Mouse (Mus musculus): ENCODE results near the gene Mpg. TPM values are rescaled to one million over a fixed set of nuclear protein-coding genes. Genes with fewer than 3 reads are reported as not detected.
A peak's percentile ranks its signal among the peaks of the same experiment; 100 is the strongest.

The Mpg gene
- polyA plus RNA-seq, 1 experiment from 2014 or later = 30.6 TPM

DNA sequence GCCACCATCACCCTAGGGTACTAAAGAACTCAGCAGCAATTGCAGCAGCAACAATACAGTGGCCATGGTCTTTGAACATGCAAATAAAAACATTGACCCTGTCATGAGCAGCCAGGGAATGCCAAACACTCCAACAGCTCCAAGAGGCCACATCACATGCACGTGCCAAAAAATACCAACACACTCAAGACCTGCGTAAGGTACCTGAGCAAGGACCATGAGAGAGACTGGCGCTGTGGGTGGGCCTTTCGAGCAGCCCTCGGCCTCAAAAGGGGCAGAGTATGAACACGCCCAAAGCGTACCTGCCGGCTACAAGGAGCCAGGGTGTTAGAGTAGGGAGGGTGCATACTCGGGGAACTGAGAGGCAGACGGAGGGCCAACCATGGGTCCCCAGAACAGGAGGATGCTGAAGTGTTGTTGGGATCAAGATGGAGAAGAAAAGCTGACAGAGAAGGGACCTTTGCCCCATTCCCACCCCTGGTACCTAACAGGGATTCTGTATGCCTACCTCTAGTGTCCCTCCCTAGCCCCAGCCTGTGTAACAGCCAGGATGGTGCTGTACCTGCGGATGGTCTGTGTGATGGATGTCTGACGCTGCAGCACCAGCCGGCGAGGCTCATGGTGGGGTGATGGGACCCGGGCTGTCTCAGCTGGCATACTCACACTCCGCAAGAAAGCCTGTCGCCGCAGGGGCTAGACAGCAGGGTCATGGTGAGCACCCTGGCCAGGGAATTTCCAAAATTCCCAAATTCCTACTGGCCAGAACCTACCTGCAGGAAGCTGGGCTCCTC lies 10.7 kb upstream of the Mpg start:
- 93% methylated on average over 18 of the region's 18 CpGs for WGBS
- Histone ChIP-seq H3K4me3 (no peak overlapping the region), H3K27ac (replicated peaks) (no peak overlapping the region), H3K4me1 (peaks cover 24% of the 10 kb centered on the region), H3K36me3 (peaks cover 54% of the 10 kb centered on the region), H3K27me3 (ENCODE audit: low read depth, poor library complexity, severe bottlenecking) (peaks cover 8% of the 10 kb centered on the region), H3K9me3 (replicated peaks) (no peaks in the 10 kb centered on the region)
- DNase-seq (ENCODE audit: low spot score) = no peak

GRCm38 (mm10) chr11:32216851-32217250 lies 9.5 kb upstream of the Mpg start:
- 22% methylated on average over 8 of the region's 8 CpGs for whole genome bisulfite sequencing
- H3K4me1 ChIP-seq = peaks cover 37% of the 10 kb centered on the region
- no peaks in the 10 kb centered on the region for H3K9me3 ChIP-seq (replicated peaks)
- DNase-seq (ENCODE audit: low spot score) = peak; percentile 79
- H3K27me3 ChIP-seq (ENCODE audit: low read depth, poor library complexity, severe bottlenecking) = peaks cover 14% of the 10 kb centered on the region
- H3K27ac ChIP-seq (replicated peaks) = no peak overlapping the region
- H3K36me3 ChIP-seq = peaks cover 41% of the 10 kb centered on the region
- H3K4me3 ChIP-seq = no peak overlapping the region

DNA sequence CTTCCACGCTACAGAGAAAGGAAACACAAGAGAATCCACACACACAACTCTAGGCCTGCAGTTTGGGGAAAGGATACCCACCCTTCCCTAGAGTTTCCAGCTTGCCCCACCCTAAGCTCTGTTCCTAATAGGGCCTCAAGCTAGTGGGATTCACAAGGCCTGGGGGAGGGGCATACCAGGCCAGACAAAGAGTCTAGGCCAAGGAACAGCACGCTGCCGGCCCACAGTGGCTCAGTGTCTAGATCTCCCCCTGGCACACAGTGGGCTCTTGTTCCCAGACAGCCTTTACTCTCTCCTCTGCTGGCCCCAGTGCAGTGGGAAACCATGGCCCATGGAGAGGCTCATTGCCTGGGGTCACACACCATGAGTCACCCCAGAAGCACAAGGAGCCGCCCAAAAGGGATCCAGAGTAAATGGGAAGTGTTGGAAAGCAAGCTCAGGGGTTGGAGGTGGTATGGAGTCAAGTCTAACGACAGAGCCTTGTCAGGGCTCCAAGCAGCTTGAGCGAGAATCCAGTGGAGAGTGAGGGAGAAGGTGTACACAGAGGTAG lies 7.7 kb upstream of the Mpg start:
- no peaks in the 10 kb centered on the region for H3K9me3 ChIP-seq (replicated peaks)
- H3K4me3 ChIP-seq = no peak overlapping the region
- H3K4me1 ChIP-seq = peaks cover 48% of the 10 kb centered on the region
- H3K27me3 ChIP-seq (ENCODE audit: low read depth, poor library complexity, severe bottlenecking) = peaks cover 30% of the 10 kb centered on the region
- peaks cover 24% of the 10 kb centered on the region for H3K36me3 ChIP-seq
- WGBS = 61% methylated on average over 6 of the region's 6 CpGs
- DNase-seq (ENCODE audit: low spot score) = no peak
- H3K27ac ChIP-seq (replicated peaks) = peak overlapping the region; percentile 77

DNA sequence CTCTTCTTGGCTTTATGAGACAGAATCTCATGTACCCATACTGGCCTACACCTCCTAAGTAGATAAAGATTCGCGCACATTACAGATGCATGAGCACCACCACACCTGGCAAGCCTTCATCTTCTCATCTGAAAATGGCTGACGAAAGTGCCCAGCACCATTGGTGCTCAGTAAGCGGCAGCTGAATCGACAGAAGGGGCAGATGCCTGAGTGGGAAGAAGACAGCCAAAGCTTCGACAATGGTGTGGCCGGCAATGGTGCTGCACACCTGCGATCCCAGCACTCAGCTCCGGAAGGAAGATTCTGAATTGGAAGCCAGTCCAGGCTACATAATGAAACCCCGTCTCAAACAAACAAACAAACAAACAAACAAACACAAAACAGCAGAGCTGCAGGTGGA lies 7.0 kb upstream of the Mpg start:
- 91% methylated on average over 10 of the region's 10 CpGs for WGBS
- H3K4me3 ChIP-seq = no peak overlapping the region
- no peak overlapping the region for H3K27ac ChIP-seq (replicated peaks)
- peaks cover 48% of the 10 kb centered on the region for H3K4me1 ChIP-seq
- peaks cover 17% of the 10 kb centered on the region for H3K36me3 ChIP-seq
- no peak for DNase-seq (ENCODE audit: low spot score)
- no peaks in the 10 kb centered on the region for H3K9me3 ChIP-seq (replicated peaks)
- peaks cover 37% of the 10 kb centered on the region for H3K27me3 ChIP-seq (ENCODE audit: low read depth, poor library complexity, severe bottlenecking)

- Histone ChIP-seq H3K36me3 (peaks cover 5% of the 10 kb centered on the region), H3K27ac (replicated peaks) (peak overlapping the region; percentile 88), H3K4me3 (peak overlapping the region; percentile 82), H3K27me3 (ENCODE audit: low read depth, poor library complexity, severe bottlenecking) (peaks cover 48% of the 10 kb centered on the region), H3K9me3 (replicated peaks) (no peaks in the 10 kb centered on the region), H3K4me1 (peaks cover 62% of the 10 kb centered on the region)
- DNase-seq (ENCODE audit: low spot score) = peak; percentile 17
- WGBS = 35% methylated on average over 10 of the region's 10 CpGs
These were observed 5.6 kb upstream of the Mpg start for GRCm38 (mm10) chr11:32220607-32221224.

GRCm38 (mm10) chr11:32221225-32221950 lies 4.9 kb upstream of the Mpg start:
- Histone ChIP-seq H3K4me1 (peaks cover 68% of the 10 kb centered on the region), H3K9me3 (replicated peaks) (no peaks in the 10 kb centered on the region), H3K4me3 (peak overlapping the region; percentile 82), H3K27ac (replicated peaks) (peak overlapping the region; percentile 88), H3K36me3 (no peaks in the 10 kb centered on the region), H3K27me3 (ENCODE audit: low read depth, poor library complexity, severe bottlenecking) (peaks cover 48% of the 10 kb centered on the region)
- WGBS = under 1% methylated on average over 46 of the region's 46 CpGs
- peak; percentile 64 for DNase-seq (ENCODE audit: low spot score)

DNA sequence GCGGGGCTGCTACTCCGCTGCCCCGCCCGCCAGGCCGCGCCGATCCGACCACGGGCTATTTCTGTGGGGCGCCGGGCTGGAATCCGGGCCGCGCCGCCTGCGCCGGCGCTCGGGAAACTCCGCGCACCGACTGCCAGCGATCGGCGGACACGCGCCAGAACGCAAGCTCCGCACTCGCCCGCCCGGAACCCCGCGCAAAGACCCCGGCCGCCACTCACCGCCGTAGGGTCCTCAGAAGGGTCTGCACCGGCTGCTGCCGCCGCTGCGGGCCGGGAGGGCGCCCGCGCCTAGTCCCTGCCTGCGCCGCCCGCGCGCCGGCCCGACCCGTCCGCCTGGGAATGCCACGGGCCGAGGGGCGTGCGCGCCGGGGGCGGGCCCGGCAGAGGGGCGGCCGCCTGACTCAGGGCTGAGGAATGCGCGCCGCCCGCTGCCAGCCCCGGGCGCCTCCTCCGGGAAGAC lies 4.3 kb upstream of the Mpg start, which contains the start of gene Rhbdf1:
TSS of gene Rhbdf1 (minus strand) at position 350 of the 459 bp plus-strand sequence.
- Histone ChIP-seq H3K4me3 (peak within 1 kb of the TSS; percentile 82), H3K27me3 (ENCODE audit: low read depth, poor library complexity, severe bottlenecking) (peaks cover 48% of the 10 kb centered on the region), H3K4me1 (peaks cover 74% of the 10 kb centered on the region), H3K9me3 (replicated peaks) (no peaks in the 10 kb centered on the region), H3K36me3 (no peaks in the 10 kb centered on the region), H3K27ac (replicated peaks) (peak within 1 kb of the TSS; percentile 88)
- DNase-seq (ENCODE audit: low spot score) = peak; percentile 64
- under 1% methylated on average over 72 of the region's 72 CpGs for WGBS

- Histone ChIP-seq H3K27me3 (ENCODE audit: low read depth, poor library complexity, severe bottlenecking) (peaks cover 48% of the 10 kb centered on the region), H3K36me3 (no peaks in the 10 kb centered on the region), H3K4me3 (peak overlapping the region; percentile 82), H3K4me1 (peaks cover 81% of the 10 kb centered on the region), H3K27ac (replicated peaks) (peak overlapping the region; percentile 88; the same call in 1 of the 2 replicates), H3K9me3 (replicated peaks) (no peaks in the 10 kb centered on the region)
- WGBS = 10% methylated on average over 21 of the region's 21 CpGs
- no peak for DNase-seq (ENCODE audit: low spot score)
These were observed 3.6 kb upstream of the Mpg start for GRCm38 (mm10) chr11:32222570-32223194.

- Histone ChIP-seq H3K36me3 (peaks cover 4% of the 10 kb centered on the region), H3K27me3 (ENCODE audit: low read depth, poor library complexity, severe bottlenecking) (peaks cover 48% of the 10 kb centered on the region), H3K4me3 (no peak overlapping the region), H3K9me3 (replicated peaks) (no peaks in the 10 kb centered on the region), H3K27ac (replicated peaks) (no peak overlapping the region), H3K4me1 (peaks cover 77% of the 10 kb centered on the region)
- DNase-seq (ENCODE audit: low spot score) = no peak
- 68% methylated on average over 4 of the region's 4 CpGs for WGBS
These were observed 2.9 kb upstream of the Mpg start for GRCm38 (mm10) chr11:32223297-32223967.

DNA sequence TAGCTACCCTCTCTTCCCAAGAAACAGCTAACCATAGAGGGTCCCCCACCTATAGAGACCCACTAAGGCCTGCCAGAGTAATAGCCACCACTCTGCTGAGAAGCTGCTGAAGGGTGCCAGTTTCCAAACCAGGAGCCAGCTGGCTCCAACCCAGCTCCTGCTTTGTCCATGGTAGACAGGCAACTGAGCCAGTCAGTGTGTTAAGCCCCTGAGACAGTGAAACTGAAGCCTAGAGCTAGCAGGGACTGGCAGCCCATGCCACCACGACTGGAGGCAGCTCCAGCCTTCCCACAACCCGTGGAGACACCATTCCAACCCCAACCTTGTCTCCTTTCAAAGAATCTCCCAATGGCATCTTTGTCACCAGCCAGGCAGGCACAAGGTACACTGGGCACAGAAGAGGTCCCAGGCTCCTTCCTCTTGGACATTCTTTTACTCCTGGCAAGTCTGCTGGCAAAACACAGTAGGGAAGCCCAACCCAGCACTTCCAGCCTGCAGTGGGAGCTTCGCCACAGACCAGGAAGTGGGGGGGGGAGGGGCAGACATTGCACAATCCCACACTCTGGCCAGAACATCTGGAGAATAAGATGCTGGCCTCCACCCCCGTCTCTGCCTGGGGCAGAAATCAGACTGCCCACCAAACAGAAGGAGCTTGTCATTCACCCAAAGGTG lies 1.7 kb upstream of the Mpg start:
- H3K27me3 ChIP-seq (ENCODE audit: low read depth, poor library complexity, severe bottlenecking) = peaks cover 48% of the 10 kb centered on the region

More for the DNA sequence above, 1.7 kb upstream of the Mpg start:
- no peaks in the 10 kb centered on the region for H3K9me3 ChIP-seq (replicated peaks)
- H3K4me1 ChIP-seq = peaks cover 67% of the 10 kb centered on the region
- no peak overlapping the region for H3K4me3 ChIP-seq
- H3K36me3 ChIP-seq = peaks cover 16% of the 10 kb centered on the region
- 44% methylated on average over 4 of the region's 4 CpGs for WGBS
- DNase-seq (ENCODE audit: low spot score) = no peak
- H3K27ac ChIP-seq (replicated peaks) = 0 out of 2 replicates have a peak overlapping the region, but pooled peaks have one; percentile 5

Data from midbrain, embryonic 10.5 days (tissue).